Mouse (Mus musculus) forebrain, postnatal 0 days (tissue): ENCODE measurements at regions not wholly inside any gene's neighbourhood (a gene's known extent, or its start where the extent isn't known, plus 50 kb on each side); places are given as distances from the start of the nearest gene placed in this dataset.

Experiments
- ATAC-seq: fragments of 200-750 bp; cut with Nextera tagmentation; 2 replicates; pipeline ENCODE4 v1.8.0; 2017; ENCODE audit warnings: mild to moderate bottlenecking, moderate library complexity
- DNase-seq: peaks from one replicate; pipeline ENCODE4 v3.0.0-alpha.2; 2015
- H3K27ac ChIP-seq: fragments of 300-500 bp; sonication (generic); 2 replicates; pipeline ENCODE4 v1.5.1; 2014; ENCODE audit warnings: low read depth, mild to moderate bottlenecking, antibody characterized with exemption, low read length, moderate library complexity, mixed read lengths
- H3K27me3 ChIP-seq: fragments of 300-500 bp; sonication (generic); 2 replicates; pipeline ENCODE4 v1.6.1; 2014; ENCODE audit warnings: mild to moderate bottlenecking, low read length, mixed read lengths; ENCODE audit not compliant: insufficient read depth
- H3K36me3 ChIP-seq: fragments of 300-500 bp; sonication (generic); 2 replicates; pipeline ENCODE4 v1.6.1; 2014; ENCODE audit warnings: mild to moderate bottlenecking, moderate library complexity; ENCODE audit not compliant: insufficient read depth
- H3K4me1 ChIP-seq: fragments of 300-500 bp; sonication (generic); 2 replicates; pipeline ENCODE4 v1.6.1; 2014; ENCODE audit warnings: antibody characterized with exemption; ENCODE audit not compliant: insufficient read depth
- H3K4me2 ChIP-seq: fragments of 300-500 bp; sonication (generic); 2 replicates; pipeline ENCODE4 v1.6.1; 2014; ENCODE audit warnings: low read depth, mild to moderate bottlenecking, moderate library complexity
- H3K4me3 ChIP-seq: fragments of 300-500 bp; sonication (generic); 2 replicates; pipeline ENCODE4 v1.5.1; 2014; ENCODE audit warnings: low read depth, low read length, mixed read lengths
- H3K9ac ChIP-seq: fragments of 300-500 bp; sonication (generic); 2 replicates; pipeline ENCODE4 v1.6.1; 2014; ENCODE audit warnings: mild to moderate bottlenecking
- H3K9me3 ChIP-seq: fragments of 300-500 bp; sonication (generic); 2 replicates; pipeline ENCODE4 v1.6.1; 2016; ENCODE audit warnings: low read length
- CTCF ChIP-seq: sonication (generic); IDR thresholded peaks from 2 replicates; pipeline ENCODE4 v1.5.1; 2016; ENCODE audit warnings: antibody characterized with exemption, control low read depth, low read depth
- WGBS: fragments of 180-500 bp; shearing (Covaris S2); extraction: QIAGEN DNeasy Blood & Tissue Kit; methylation state at CpG from one replicate; pipeline ENCODE4 v1.1.7; 2014; 5-methylcytosine and 5-hydroxymethylcytosine counted together

GRCm38 (mm10) chr9:117813216-117813615 lies 183.5 kb upstream of the Rbms3 start:
- Histone ChIP-seq H3K4me1 (no peaks in the 10 kb centered on the region), H3K27ac (no peak overlapping the region), H3K9me3 (no peaks in the 10 kb centered on the region), H3K4me3 (no peak overlapping the region), H3K36me3 (no peaks in the 10 kb centered on the region), H3K4me2 (no peak overlapping the region), H3K9ac (no peak overlapping the region), H3K27me3 (no peaks in the 10 kb centered on the region)
- DNase-seq (no peak), ATAC-seq (no peak)
- WGBS, result 63% methylated on average over 9 of the region's 9 CpGs
- TF ChIP-seq CTCF, result no peak

- Histone ChIP-seq H3K9ac (no peak overlapping the region), H3K9me3 (no peaks in the 10 kb centered on the region), H3K36me3 (no peaks in the 10 kb centered on the region), H3K27me3 (no peaks in the 10 kb centered on the region), H3K4me2 (no peak overlapping the region), H3K4me3 (no peak overlapping the region), H3K4me1 (no peaks in the 10 kb centered on the region), H3K27ac (no peak overlapping the region)
- ATAC-seq (no peak), DNase-seq (no peak)
- no peak for TF ChIP-seq CTCF
- 87% methylated on average over 9 of the region's 9 CpGs for WGBS
Observed at GRCm38 (mm10) chr9:117805812-117806211, 176.1 kb upstream of the Rbms3 start.

GRCm38 (mm10) chr9:117784186-117784591 lies 154.5 kb upstream of the Rbms3 start:
- ATAC-seq (no peak), DNase-seq (no peak)
- H3K4me1 ChIP-seq, result no peaks in the 10 kb centered on the region
- no peaks in the 10 kb centered on the region for H3K36me3 ChIP-seq
- no peak overlapping the region for H3K9ac ChIP-seq
- H3K4me3 ChIP-seq, result no peak overlapping the region
- no peak overlapping the region for H3K27ac ChIP-seq
- TF ChIP-seq CTCF, result no peak
- H3K4me2 ChIP-seq, result no peak overlapping the region
- 69% methylated on average over 5 of the region's 5 CpGs for WGBS
- H3K27me3 ChIP-seq, result no peaks in the 10 kb centered on the region
- no peaks in the 10 kb centered on the region for H3K9me3 ChIP-seq

- DNase-seq, result no peak
- H3K27ac ChIP-seq, result no peak overlapping the region
- no peaks in the 10 kb centered on the region for H3K36me3 ChIP-seq
- no peak overlapping the region for H3K4me3 ChIP-seq
- no peaks in the 10 kb centered on the region for H3K27me3 ChIP-seq
- TF ChIP-seq CTCF, result no peak
- H3K9me3 ChIP-seq, result no peaks in the 10 kb centered on the region
- no peak overlapping the region for H3K4me2 ChIP-seq
- no peaks in the 10 kb centered on the region for H3K4me1 ChIP-seq
- no peak overlapping the region for H3K9ac ChIP-seq
- ATAC-seq, result no peak
- 89% methylated on average over 6 of the region's 6 CpGs for WGBS
Observed at GRCm38 (mm10) chr9:117754651-117755050, 124.9 kb upstream of the Rbms3 start.

- Histone ChIP-seq H3K9ac (no peak overlapping the region), H3K4me3 (no peak overlapping the region), H3K27me3 (no peaks in the 10 kb centered on the region), H3K36me3 (no peaks in the 10 kb centered on the region), H3K9me3 (no peaks in the 10 kb centered on the region), H3K4me2 (no peak overlapping the region), H3K4me1 (no peaks in the 10 kb centered on the region), H3K27ac (no peak overlapping the region)
- ATAC-seq (no peak), DNase-seq (no peak)
- no peak for TF ChIP-seq CTCF
- 88% methylated on average over 3 of the region's 3 CpGs for WGBS
Observed at GRCm38 (mm10) chr9:117753466-117753865, 123.8 kb upstream of the Rbms3 start.

GRCm38 (mm10) chr9:117744906-117745305 lies 115.2 kb upstream of the Rbms3 start:
- no peak for TF ChIP-seq CTCF
- H3K9me3 ChIP-seq, result no peaks in the 10 kb centered on the region
- no peak for DNase-seq
- no peak overlapping the region for H3K9ac ChIP-seq
- no peak for ATAC-seq
- no peaks in the 10 kb centered on the region for H3K4me1 ChIP-seq
- no peaks in the 10 kb centered on the region for H3K27me3 ChIP-seq
- no peak overlapping the region for H3K4me3 ChIP-seq
- no peak overlapping the region for H3K27ac ChIP-seq
- no peak overlapping the region for H3K4me2 ChIP-seq
- H3K36me3 ChIP-seq, result no peaks in the 10 kb centered on the region
- WGBS, result 95% methylated on average over 8 of the region's 8 CpGs

- WGBS, result 80% methylated on average over 6 of the region's 6 CpGs
Observed at GRCm38 (mm10) chr9:117729366-117729765, 99.7 kb upstream of the Rbms3 start.

GRCm38 (mm10) chr9:117720161-117720598 lies 90.5 kb upstream of the Rbms3 start:
- DNase-seq (no peak), ATAC-seq (no peak)
- Histone ChIP-seq H3K4me3 (no peak overlapping the region), H3K4me2 (no peak overlapping the region), H3K27ac (no peak overlapping the region), H3K4me1 (no peaks in the 10 kb centered on the region), H3K27me3 (no peaks in the 10 kb centered on the region), H3K36me3 (no peaks in the 10 kb centered on the region), H3K9me3 (no peaks in the 10 kb centered on the region), H3K9ac (no peak overlapping the region)
- 87% methylated on average over 7 of the region's 7 CpGs for WGBS
- TF ChIP-seq CTCF, result no peak

More at GRCm38 (mm10) chr9:117729366-117729765, 99.7 kb upstream of the Rbms3 start:
- Histone ChIP-seq H3K4me1 (no peaks in the 10 kb centered on the region), H3K27me3 (no peaks in the 10 kb centered on the region), H3K4me2 (no peak overlapping the region), H3K27ac (no peak overlapping the region), H3K9me3 (no peaks in the 10 kb centered on the region), H3K4me3 (no peak overlapping the region), H3K36me3 (no peaks in the 10 kb centered on the region), H3K9ac (no peak overlapping the region)
- ATAC-seq (no peak), DNase-seq (no peak)
- no peak for TF ChIP-seq CTCF
